Mouse (Mus musculus) thymus, adult 18-20 months (tissue): ENCODE measurements around the gene Acsbg2.
A peak's percentile ranks its signal among the peaks of the same experiment; 100 is the strongest.

Experiments
- DNase-seq, 2 experiments: peaks; one replicate each; pipeline ENCODE4 v3.0.0; 2022; ENCODE audit warnings: mixed read lengths in 2 of 2

Acsbg2 gene

DNA sequence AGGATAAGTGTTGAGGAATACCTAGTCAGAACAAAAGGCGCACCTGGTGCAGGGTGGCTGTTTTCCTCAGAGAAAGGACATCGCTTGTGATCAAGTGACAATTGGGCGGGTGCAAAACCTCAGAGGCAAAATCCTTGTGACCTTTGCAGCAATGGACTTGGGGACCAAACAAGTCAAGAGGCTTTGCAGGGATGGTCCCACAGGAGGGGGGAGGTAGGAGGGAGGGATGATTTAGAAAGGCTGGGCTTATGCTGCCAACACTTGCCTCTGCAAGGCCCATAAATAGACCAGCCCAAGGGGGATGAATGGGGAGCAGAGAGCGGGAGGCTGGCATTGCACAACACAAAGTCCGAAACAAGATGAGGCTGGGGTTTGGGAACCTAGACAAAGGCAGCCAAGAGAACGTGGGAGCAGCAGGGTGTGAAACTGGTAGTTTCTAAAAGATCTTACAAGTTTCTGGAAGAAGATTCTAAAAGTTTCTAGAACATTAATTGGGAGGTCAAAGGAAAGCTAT, 55.2 kb downstream of the Acsbg2 start:
- DNase-seq = no peak

- no peak for DNase-seq
Observed at GRCm38 (mm10) chr17:56818067-56818636, 56.1 kb downstream of the Acsbg2 start.

DNA sequence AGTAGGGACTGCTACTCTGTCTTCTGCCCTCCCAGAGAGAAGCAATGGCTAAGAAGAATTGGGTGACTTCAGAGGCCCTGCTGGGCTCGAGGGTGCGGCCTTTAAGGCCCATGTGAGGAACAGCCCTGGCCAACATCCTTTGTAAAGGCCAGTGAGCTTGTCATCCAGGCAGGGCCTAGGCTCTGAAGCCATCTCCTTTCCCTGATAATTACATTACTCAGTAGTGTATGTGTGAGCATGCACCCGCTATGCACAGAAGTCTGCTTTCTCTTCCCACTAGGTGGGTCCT, 59.2 kb downstream of the Acsbg2 start:
- no peak for DNase-seq

DNA sequence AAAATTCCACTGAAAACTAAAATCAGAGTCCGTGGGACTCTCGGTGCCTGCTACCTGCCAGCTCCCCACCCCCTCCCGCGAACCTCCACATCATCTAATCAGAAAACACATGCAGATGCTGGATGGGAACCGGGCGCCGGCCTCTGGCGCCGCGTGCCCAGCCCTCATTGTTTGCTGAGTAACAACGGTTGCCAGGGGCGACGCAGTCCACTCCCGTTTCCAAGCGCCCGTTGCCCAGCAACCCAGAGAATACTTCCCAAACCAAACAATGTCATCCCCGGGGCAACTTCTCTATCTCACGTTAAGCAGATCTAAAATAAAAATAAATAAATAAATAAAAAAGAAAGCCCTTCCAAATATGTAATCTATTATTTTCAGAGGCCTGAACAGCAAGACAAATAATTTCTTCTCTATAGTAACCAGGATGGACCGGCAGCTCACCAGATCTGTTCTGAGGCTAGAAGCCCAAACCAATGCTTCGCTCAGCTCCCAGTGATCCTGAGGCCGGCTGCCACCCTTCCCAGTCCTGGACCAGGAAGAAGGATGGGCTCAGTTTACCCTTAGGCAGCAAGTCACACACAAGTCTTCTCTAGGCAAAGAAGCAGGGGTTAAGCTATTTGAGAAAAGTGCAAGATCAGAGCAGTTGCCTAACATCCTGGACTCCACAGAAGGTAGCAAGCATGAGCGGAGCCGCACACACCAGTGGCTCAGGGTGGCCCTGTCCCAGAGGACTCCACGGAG, 59.8 kb downstream of the Acsbg2 start:
- DNase-seq = no peak

DNA sequence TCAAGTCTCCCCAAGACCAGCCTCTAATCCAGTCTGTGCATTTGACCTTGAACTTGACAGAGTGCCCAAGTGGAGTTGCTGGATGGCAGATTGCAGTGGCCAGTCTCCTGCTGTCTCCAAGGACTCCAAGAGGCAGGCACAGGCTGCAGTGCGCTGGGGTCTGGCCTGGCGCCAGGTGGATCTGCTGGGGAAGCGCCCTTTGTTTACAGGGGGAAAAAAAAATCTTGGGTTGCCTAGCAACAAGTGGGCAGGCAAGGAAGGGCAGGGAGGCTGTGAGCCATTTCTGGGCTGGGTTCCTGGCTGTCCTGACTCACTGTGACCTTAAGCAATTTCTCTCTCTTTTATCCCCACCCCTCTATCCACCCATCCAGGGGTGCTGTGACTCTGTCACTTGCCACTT, 64.0 kb downstream of the Acsbg2 start:
- peak; percentile 30 to 41 for DNase-seq

DNA sequence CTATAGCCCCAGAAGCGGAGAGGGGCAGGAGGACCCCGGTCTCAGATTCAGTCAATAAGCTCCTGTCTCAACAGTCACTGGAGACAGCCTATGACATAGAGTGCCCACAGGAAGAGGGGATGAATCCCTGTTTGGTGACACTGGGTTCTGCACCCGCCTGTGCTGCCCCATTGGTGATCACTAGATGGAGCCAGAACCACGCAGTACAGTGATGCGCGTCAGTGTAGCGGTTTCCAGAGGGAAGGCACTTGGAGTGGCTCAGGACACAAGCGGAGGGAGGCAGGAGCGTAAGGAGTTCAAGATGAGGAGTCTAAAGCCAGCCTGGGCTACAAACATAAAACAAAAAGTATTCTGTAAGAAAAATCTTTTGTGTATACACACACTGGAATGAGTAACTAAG, 65.7 kb downstream of the Acsbg2 start:
- peak; percentile 26 to 38 for DNase-seq

DNA sequence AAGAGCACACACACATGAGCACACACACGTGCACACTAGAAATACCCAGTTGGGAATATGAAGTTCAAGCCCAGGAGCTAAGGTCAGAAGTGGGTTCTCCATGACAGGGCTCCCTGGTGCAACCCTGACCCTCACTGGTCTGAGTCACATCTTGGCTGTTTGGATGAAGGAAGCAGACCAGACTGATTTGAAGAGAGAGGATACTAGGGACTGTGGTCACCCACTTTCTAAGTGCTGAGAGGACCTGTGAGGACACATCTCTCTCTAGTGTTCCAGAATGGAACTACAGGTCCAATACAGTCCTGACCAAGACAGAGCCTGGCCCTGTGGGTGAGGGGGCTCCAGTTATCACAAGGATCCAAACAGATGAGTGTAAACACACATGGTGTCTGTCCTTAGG, 68.5 kb downstream of the Acsbg2 start:
- no peak for DNase-seq

DNA sequence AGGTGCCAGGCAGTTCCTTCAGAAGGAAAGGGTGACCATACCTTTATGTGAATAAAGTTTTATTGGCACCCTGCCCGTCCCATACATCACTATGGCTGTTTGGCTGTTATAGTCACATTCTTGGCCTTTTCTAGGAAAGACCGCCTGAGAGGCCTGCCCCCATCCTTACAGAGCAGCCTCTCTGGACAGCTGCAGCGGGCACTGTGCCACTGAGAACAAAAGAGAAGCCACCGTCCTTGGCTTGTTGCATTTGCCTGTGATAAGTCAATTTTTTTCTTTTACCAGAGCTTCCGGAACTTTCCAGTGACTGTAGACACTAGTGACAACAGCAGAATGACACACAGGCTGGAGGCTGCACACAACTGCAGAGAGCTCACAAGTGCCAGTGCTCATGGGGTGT, 69.3 kb downstream of the Acsbg2 start:
- DNase-seq = no peak

DNA sequence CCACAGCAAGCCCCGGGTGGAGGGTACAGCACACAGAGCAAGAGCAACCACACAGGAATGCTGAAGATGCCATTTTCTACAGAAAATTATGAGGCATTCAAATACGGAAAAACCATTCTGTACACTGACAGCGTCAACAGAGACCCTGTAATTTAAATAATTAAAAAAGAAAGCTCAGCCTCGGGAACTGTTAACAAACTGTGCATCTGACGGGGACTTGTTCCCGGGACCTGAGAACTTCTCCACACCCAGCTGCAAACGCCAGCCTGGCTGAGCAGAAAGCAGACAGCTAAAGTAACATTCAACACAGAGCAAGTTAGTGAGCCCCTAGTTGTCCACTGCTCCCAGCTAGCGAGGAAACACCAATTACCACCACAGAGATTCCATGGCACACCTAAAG, 72.2 kb downstream of the Acsbg2 start:
- no peak for DNase-seq

DNA sequence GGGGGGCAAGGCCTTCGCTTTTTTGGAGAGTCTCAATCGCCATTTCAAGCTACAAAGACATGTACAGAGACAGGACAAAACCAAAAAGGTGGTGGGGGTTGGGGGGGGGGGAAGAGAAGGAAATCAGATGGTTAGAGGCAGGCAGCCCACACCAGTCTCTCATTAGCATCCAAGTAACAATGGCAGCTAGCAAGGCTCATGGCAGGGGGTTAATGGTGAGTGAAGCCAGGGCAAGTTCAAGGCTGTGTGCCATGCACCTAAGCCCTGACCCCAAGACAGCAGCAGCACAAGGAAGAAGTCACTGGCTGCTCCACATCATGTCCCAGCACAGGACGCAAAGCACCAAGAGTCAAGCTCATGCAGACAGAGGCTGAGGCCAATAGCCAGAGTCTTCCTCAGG, 75.0 kb downstream of the Acsbg2 start:
- no peak for DNase-seq

GRCm38 (mm10) chr17:56793614-56794319, 80.5 kb downstream of the Acsbg2 start:
- no peak for DNase-seq
